Mouse (Mus musculus) midbrain, embryonic 14.5 days (tissue): ENCODE measurements around the gene Ssh1. TPM values are rescaled to one million over a fixed set of nuclear protein-coding genes. Genes with fewer than 3 reads are reported as not detected.

ENCODE experiments used
- ATAC-seq: fragments of 200-750 bp; cut with Nextera tagmentation; 2 replicates; pipeline ENCODE4 v1.8.0; 2017; ENCODE audit warnings: moderate number of reproducible peaks, moderate library complexity; ENCODE audit not compliant: low FRiP score, low TSS enrichment
- DNase-seq: peaks from one replicate; pipeline ENCODE4 v3.0.0-alpha.2; 2015
- H3K27ac ChIP-seq: fragments of 300-500 bp; sonication (generic); replicated peaks from 2 replicates; pipeline ENCODE4 v1.5.1; 2014; ENCODE audit warnings: mild to moderate bottlenecking, low read depth, low read length, moderate library complexity
- H3K27me3 ChIP-seq: fragments of 300-500 bp; sonication (generic); 2 replicates; pipeline ENCODE4 v1.6.1; 2014; ENCODE audit warnings: low read length, control low read depth, mixed read lengths; ENCODE audit not compliant: control insufficient read depth, insufficient read depth
- H3K36me3 ChIP-seq: fragments of 300-500 bp; sonication (generic); 2 replicates; pipeline ENCODE4 v1.6.1; 2014; ENCODE audit warnings: low read length, control low read depth; ENCODE audit not compliant: control insufficient read depth, insufficient read depth
- H3K4me1 ChIP-seq: fragments of 300-500 bp; sonication (generic); 2 replicates; pipeline ENCODE4 v1.6.1; 2014; ENCODE audit warnings: mild to moderate bottlenecking, antibody characterized with exemption, low read length, control low read depth; ENCODE audit not compliant: control insufficient read depth, insufficient read depth
- H3K4me2 ChIP-seq: fragments of 300-500 bp; sonication (generic); 2 replicates; pipeline ENCODE4 v1.6.1; 2014; ENCODE audit warnings: mild to moderate bottlenecking, low read length, moderate library complexity
- H3K4me3 ChIP-seq: fragments of 300-500 bp; sonication (generic); replicated peaks from 2 replicates; pipeline ENCODE4 v1.5.1; 2014; ENCODE audit warnings: low read depth, low read length
- H3K9ac ChIP-seq: fragments of 300-500 bp; sonication (generic); replicated peaks from 2 replicates; pipeline ENCODE4 v1.6.1; 2014; ENCODE audit warnings: mild to moderate bottlenecking, low read length, moderate library complexity
- H3K9me3 ChIP-seq: fragments of 300-500 bp; sonication (generic); 2 replicates; pipeline ENCODE4 v1.6.1; 2016; ENCODE audit warnings: low read length, control low read depth, mixed read lengths; ENCODE audit not compliant: control insufficient read depth
- WGBS: fragments of 180-500 bp; shearing (Covaris S2); extraction: QIAGEN DNeasy Blood & Tissue Kit; methylation state at CpG from one replicate; pipeline ENCODE4 v1.1.7; 2014; 5-methylcytosine and 5-hydroxymethylcytosine counted together
- polyA plus RNA-seq: library from polyadenylated mRNA; unstranded; fragments of >200 nt; fragmentation: Nextera tagmentation; extraction: Ambion mirVana; gene quantifications from 2 replicates; pipeline ENCODE4 v1.2.1, GENCODE M21; 2014

The Ssh1 gene
- polyA plus RNA-seq, 1 experiment from 2014 or later = 22.4 TPM

DNA sequence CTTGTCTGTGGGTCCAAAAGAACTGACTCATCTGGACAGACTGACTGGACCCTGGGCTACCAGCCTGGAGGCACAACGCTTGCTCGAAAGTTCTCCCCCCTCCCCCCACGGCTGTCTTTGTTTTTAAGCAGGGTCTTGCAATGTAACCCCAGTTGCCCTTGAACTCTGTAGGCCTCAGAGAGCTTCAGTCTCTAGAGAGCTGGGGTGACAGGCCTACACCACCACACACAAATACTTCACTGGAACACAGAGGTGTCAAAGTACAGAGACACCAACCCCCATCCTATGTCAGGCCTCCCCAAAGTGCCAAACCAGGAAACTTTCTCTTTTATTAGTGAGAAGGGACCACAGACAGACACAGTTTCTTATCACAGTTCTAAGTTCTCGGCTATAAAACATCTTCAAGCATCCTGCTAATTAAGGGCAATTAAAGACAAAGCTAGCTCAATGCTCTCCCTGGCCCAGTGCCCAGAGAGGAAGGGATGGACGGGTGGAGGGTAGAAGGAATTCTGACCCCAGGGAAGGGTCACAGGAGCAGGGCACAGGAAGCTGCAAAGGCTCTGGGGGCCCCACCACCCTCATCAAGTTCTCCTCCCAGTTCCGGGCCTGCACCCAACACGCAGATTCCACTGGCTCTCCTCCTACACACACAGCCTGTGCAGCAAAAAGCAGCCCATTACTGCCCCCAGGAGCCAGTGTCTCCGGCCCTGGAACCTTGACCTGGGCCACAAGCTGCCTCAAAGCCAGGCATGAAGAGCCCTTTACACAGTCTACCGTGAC, 7.3 kb downstream of the Ssh1 start:
- Histone ChIP-seq H3K4me3 (no peak overlapping the region), H3K27ac (no peak overlapping the region), H3K4me1 (peaks cover 11% of the 10 kb centered on the region), H3K9ac (no peak overlapping the region), H3K4me2 (no peak overlapping the region), H3K9me3 (no peaks in the 10 kb centered on the region), H3K36me3 (peaks cover 18% of the 10 kb centered on the region; the same call in 1 of the 2 replicates), H3K27me3 (no peaks in the 10 kb centered on the region)
- ATAC-seq = no peak
- DNase-seq = no peak
- WGBS = 76% methylated on average over 9 of the region's 9 CpGs

DNA sequence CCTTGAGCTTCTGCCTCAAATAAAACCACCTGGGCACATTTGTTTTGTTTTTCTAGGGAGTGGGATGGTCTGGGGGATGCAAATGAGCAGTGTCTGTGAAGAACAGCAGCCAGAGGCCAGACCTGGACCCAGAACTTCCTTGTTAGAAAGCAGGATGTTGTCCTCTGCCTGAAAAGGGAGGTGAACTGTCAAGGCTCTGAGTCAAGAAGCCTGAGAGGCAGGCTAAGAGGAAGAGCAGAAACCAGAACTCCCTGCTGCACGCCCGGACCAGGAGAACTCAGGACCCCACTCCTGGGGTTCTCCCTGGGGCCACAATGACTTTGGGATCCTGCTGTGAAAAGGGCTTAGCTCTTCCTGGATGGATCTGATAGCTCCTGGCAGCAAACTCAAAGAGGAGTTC, 8.0 kb downstream of the Ssh1 start:
- H3K27me3 ChIP-seq = no peaks in the 10 kb centered on the region
- H3K4me1 ChIP-seq = peaks cover 5% of the 10 kb centered on the region; the same call in 1 of the 2 replicates
- H3K9me3 ChIP-seq = no peaks in the 10 kb centered on the region
- WGBS = 80% methylated on average over 2 of the region's 2 CpGs
- no peak overlapping the region for H3K27ac ChIP-seq
- no peak overlapping the region for H3K4me3 ChIP-seq
- H3K4me2 ChIP-seq = no peak overlapping the region
- no peak for ATAC-seq
- H3K36me3 ChIP-seq = peaks cover 20% of the 10 kb centered on the region; the same call in 1 of the 2 replicates
- no peak for DNase-seq
- no peak overlapping the region for H3K9ac ChIP-seq

DNA sequence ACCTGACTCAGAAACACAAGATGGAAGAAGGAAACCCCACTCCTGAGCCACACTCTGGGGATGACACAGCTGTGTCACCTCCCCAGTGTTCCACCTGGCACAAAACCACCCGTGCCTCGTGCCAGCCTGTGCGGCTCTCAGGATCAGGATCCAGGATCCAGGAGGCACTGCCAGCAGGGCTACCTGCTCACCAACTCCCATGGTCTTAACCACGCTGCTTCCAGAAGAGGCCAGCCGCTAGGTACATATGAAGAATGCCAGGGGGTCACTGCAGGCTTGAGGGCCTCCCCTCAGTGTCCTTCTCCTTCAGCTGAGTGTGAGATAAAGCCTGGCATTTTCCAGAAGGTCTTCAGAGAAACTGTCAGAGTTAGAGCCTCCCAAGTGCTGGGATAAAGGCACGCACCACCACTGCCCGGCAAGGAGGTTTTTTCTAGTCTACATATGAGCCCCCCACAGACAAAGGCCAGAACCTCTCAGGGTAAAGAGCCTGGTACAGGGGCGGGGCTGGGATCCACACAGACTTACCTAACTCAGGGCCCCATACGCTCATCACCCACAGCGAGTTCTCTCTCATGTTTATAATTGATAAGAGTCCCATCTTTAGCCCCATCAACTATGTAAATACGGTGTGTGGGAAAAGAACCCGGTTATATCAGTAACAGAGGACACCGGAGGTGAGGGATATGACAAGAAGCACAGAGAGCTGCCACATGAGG, 9.5 kb downstream of the Ssh1 start:
- Histone ChIP-seq H3K9me3 (no peaks in the 10 kb centered on the region), H3K4me1 (no peaks in the 10 kb centered on the region), H3K9ac (no peak overlapping the region), H3K27ac (no peak overlapping the region), H3K4me3 (no peak overlapping the region), H3K4me2 (no peak overlapping the region), H3K36me3 (peaks cover 20% of the 10 kb centered on the region; the same call in 1 of the 2 replicates), H3K27me3 (no peaks in the 10 kb centered on the region)
- no peak for DNase-seq
- no peak for ATAC-seq
- WGBS = 90% methylated on average over 13 of the region's 13 CpGs

DNA sequence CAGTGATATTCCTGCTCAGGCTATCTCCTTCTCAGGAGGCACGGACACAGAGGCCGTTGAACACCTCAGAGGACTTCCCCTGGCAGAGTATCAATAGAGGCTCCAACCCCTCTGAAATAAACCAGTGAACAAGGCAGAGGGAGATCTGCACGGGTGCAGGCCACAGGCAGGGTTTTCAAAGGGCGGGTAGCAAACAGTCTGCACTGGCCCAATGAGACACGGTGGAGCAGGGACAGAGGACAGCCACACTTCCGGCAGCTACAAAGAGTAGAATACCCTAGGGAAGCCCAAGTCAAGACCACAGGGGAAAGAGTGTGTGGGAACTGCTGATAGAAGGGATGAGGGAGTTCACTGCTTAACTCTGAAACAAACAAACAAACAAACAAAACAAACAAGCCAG, 10.2 kb downstream of the Ssh1 start:
- no peak overlapping the region for H3K4me3 ChIP-seq
- no peaks in the 10 kb centered on the region for H3K27me3 ChIP-seq
- no peak for ATAC-seq
- H3K27ac ChIP-seq = no peak overlapping the region
- H3K4me1 ChIP-seq = no peaks in the 10 kb centered on the region
- H3K9ac ChIP-seq = no peak overlapping the region
- no peaks in the 10 kb centered on the region for H3K9me3 ChIP-seq
- 75% methylated on average over 6 of the region's 6 CpGs for WGBS
- peaks cover 16% of the 10 kb centered on the region; the same call in 1 of the 2 replicates for H3K36me3 ChIP-seq
- no peak overlapping the region for H3K4me2 ChIP-seq
- DNase-seq = no peak

DNA sequence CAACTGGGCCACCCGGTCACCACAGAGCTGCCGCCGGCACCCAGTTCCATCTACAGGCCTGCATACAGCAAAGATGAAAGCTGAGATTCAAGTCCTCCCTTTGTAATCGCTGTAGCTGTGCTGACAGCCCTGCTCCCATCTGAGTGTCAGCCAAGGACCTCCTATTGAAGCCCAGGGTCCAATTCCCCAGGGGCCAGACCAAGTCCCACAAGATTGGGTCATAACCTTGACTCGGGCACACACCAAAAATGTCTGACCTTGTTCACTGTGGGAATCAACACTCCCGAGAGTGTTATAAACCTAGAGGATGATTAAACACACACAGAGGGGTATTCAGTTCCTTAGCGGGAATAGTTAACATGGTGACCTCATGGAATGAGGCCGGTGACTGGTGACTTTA, 11.9 kb downstream of the Ssh1 start:
- H3K27ac ChIP-seq = no peak overlapping the region
- H3K4me1 ChIP-seq = no peaks in the 10 kb centered on the region

DNA sequence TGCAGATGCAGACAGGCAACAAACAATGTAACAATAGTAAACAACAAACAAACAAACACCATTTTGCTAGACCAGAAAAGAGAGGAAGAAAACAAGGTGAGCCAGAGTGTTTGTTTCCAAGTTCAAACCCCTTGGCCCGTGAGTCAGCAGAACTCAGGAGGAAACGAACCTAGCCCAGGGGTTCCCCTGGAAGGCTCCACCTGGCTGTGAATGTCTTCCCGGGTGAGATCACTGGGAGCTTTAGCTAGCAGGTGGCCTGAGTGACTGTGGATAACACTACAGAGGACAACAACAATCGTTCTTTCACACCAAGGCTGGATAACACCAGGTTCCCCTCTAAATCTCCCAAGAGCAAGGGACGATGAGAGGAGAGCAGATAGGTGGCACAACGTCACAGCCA, 12.5 kb downstream of the Ssh1 start:
- Histone ChIP-seq H3K27me3 (no peaks in the 10 kb centered on the region), H3K4me2 (no peak overlapping the region), H3K4me1 (no peaks in the 10 kb centered on the region), H3K27ac (no peak overlapping the region), H3K9ac (no peak overlapping the region), H3K4me3 (no peak overlapping the region), H3K36me3 (peaks cover 31% of the 10 kb centered on the region; the same call in 1 of the 2 replicates), H3K9me3 (no peaks in the 10 kb centered on the region)
- WGBS = 90% methylated on average over 6 of the region's 6 CpGs
- ATAC-seq (no peak), DNase-seq (no peak)

More for the DNA sequence above, 11.9 kb downstream of the Ssh1 start:
- Histone ChIP-seq H3K36me3 (peaks cover 28% of the 10 kb centered on the region; the same call in 1 of the 2 replicates), H3K27me3 (no peaks in the 10 kb centered on the region), H3K9me3 (no peaks in the 10 kb centered on the region), H3K9ac (no peak overlapping the region), H3K4me2 (no peak overlapping the region), H3K4me3 (no peak overlapping the region)
- DNase-seq (no peak), ATAC-seq (no peak)
- WGBS = 84% methylated on average over 8 of the region's 8 CpGs

DNA sequence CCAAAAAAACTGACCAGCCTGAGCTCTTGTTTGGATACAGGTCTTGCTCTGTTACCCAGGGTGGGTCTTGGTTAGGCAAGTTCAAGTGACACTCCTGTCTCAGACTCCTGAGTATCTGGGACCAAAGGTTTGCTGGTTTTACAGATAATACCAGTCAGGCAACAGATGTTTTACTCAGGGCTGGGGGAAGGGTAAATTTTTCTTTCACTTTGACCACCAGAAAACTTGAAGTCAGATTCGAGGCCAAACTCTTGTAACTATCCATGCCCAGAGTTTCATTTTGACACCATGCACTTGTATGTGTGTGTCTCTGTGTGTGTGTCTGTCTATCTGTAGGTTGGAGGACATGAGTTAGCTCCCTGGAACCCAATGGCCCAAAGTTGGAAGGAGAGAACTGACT, 13.2 kb downstream of the Ssh1 start:
- DNase-seq = no peak
- H3K9me3 ChIP-seq = no peaks in the 10 kb centered on the region
- H3K4me2 ChIP-seq = no peak overlapping the region
- H3K27me3 ChIP-seq = no peaks in the 10 kb centered on the region
- no peak overlapping the region for H3K9ac ChIP-seq
- no peak overlapping the region for H3K27ac ChIP-seq
- 84% methylated on average over 1 of the region's 1 CpGs for WGBS
- peaks cover 2% of the 10 kb centered on the region; the same call in 1 of the 2 replicates for H3K4me1 ChIP-seq
- no peak overlapping the region for H3K4me3 ChIP-seq
- ATAC-seq = no peak
- peaks cover 27% of the 10 kb centered on the region; the same call in 1 of the 2 replicates for H3K36me3 ChIP-seq

DNA sequence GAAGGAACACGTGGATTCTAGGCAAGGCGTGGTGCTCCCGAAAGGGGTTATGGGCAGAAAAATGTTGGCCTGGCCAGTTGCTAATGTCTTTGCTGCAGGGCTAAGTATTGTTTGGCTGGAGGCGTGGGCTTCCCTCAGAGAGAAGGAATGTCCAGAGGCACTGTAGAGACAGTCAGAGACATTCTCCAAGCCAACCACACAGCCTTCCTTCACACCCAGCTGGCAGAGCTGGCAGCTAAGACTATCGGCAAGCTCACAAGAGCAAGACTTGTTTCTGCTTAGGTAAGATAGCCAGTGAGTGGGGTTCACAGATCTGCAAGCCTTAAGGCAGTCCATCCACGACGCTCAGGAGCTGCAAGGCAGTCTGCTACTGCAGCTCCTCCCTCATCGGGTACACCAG, 16.4 kb downstream of the Ssh1 start:
- H3K4me1 ChIP-seq = peaks cover 26% of the 10 kb centered on the region
- no peak for DNase-seq
- no peak overlapping the region for H3K9ac ChIP-seq
- no peak for ATAC-seq
- H3K36me3 ChIP-seq = peaks cover 23% of the 10 kb centered on the region; the same call in 1 of the 2 replicates
- H3K9me3 ChIP-seq = no peaks in the 10 kb centered on the region
- no peak overlapping the region for H3K4me2 ChIP-seq
- H3K4me3 ChIP-seq = no peak overlapping the region
- no peaks in the 10 kb centered on the region for H3K27me3 ChIP-seq
- H3K27ac ChIP-seq = no peak overlapping the region
- WGBS = 85% methylated on average over 8 of the region's 8 CpGs
